Comparison of ENCODE assay signal across 9 mouse cellular contexts in genomic region chr8:105636963-105637510, GRCm38 (mm10). TPM values are rescaled to one million over a fixed set of nuclear protein-coding genes. Genes with fewer than 3 reads are reported as not detected.
DNase-seq lines count a peak whose midpoint lies in the region; ATAC-seq and TF ChIP-seq lines count a peak whose summit lies in the region.
"Had no signal": no experiment of that assay in that cellular context is flagged by ENCODE, and none has a peak within 500 bp of the region (broad histone marks: within the 10 kb centered on the region; RNA-seq: fewer than 3 reads in every experiment).

Gene Agrp (minus strand): TSS chr8:105637393.

- no peaks in the 10 kb centered on the region for H3K9me3 ChIP-seq in E14TG2a.4 (ENCODE audit: low read length)

- ATAC-seq in common myeloid progenitor, adult 5-6 weeks (replicated peaks; ENCODE audit: low read depth, poor library complexity, severe bottlenecking): peak; percentile 16
- peak; percentile 5; the same call in 1 of the 2 replicates for ATAC-seq in megakaryocyte, adult 5-6 weeks (ENCODE audit: poor library complexity, severe bottlenecking)

- peak within 1 kb of the TSS; percentile 96 for H3K4me3 ChIP-seq in E14TG2a.4 (replicated peaks; ENCODE audit: low read length)

- peaks cover 12% of the 10 kb centered on the region for H3K36me3 ChIP-seq in E14TG2a.4 (ENCODE audit: insufficient read depth, low read length)

- DNase-seq in cerebellum, adult 11 months: peak; percentile 66
- DNase-seq in cerebellum, adult 9-11 months: no peak
- peak; percentile 39 to 55 for DNase-seq in gastrocnemius, postnatal 4 days (ENCODE audit: low spot score in 2 of 2)
- peak; percentile 35 to 42 for DNase-seq in layer of hippocampus, adult 8-10 months (ENCODE audit: low spot score in 2 of 2)
- DNase-seq in right cerebral cortex, postnatal 4 days: peak; percentile 67

- no peak for TF ChIP-seq CTCF in E14TG2a.4 (conservative IDR thresholded peaks at IDR 0.05; ENCODE audit: low read length)

- peaks cover 52% of the 10 kb centered on the region for H3K4me1 ChIP-seq in E14TG2a.4 (replicated peaks; ENCODE audit: low read depth, low read length)

- no peaks in the 10 kb centered on the region for H3K27me3 ChIP-seq in E14TG2a.4 (ENCODE audit: insufficient read depth, low read length)

RNA-seq across cellular contexts. Expression of gene Agrp, which starts in this region (rescaled TPM):
- total RNA-seq in common myeloid progenitor, adult 5-6 weeks (2017): not detected in 2 replicates
- under 1 TPM in 1 of 2 experiments, not detected in 1; 0.59 TPM for total RNA-seq in gastrocnemius, postnatal 4 days (2021)
- total RNA-seq in layer of hippocampus, adult 8-10 months (2022): under 1 TPM in 1 of 4 experiments, not detected in 3; 0.79 TPM
- not detected in 2 replicates for total RNA-seq in megakaryocyte, adult 5-6 weeks (2015)
- total RNA-seq in megakaryocyte, adult 5-6 weeks (2017): not detected in 2 replicates
- total RNA-seq: layer of hippocampus, adult 18-20 months had no signal

Comparison
In these comparisons a context has a peak if more than half of its experiments do, and no peak if none do; other contexts are left out.
1. Peak in ATAC-seq in common myeloid progenitor, adult 5-6 weeks; RNA of the gene not detected or under 1 TPM.
2. Peak in DNase-seq in gastrocnemius, postnatal 4 days; RNA of the gene not detected or under 1 TPM.
3. Peak in DNase-seq in layer of hippocampus, adult 8-10 months; RNA of the gene not detected or under 1 TPM.
4. Peak in ATAC-seq in megakaryocyte, adult 5-6 weeks; RNA of the gene not detected or under 1 TPM.